14 mouse cellular contexts compared by ENCODE assay signal in genomic region chr3:107433614-107434013, GRCm38 (mm10). TPM values are rescaled to one million over a fixed set of nuclear protein-coding genes. Genes with fewer than 3 reads are reported as not detected.
A peak's percentile ranks its signal among the peaks of the same experiment; 100 is the strongest.
DNase-seq lines count a peak whose midpoint lies in the region; ATAC-seq and TF ChIP-seq lines count a peak whose summit lies in the region.
"Had no signal": no experiment of that assay in that cellular context is flagged by ENCODE, and none has a peak within 500 bp of the region (broad histone marks: within the 10 kb centered on the region; RNA-seq: fewer than 3 reads in every experiment).

No protein-coding gene starts in this region.

- no peak overlapping the region for H3K9ac ChIP-seq in embryonic facial prominence, embryonic 15.5 days
- no peak overlapping the region for H3K9ac ChIP-seq in stomach, embryonic 14.5 days (replicated peaks; ENCODE audit: low read depth, low read length)
- no peak overlapping the region for H3K9ac ChIP-seq in forebrain, embryonic 16.5 days (replicated peaks; ENCODE audit: low read depth, low read length)
- H3K9ac ChIP-seq: liver, embryonic 15.5 days had no signal

- H3K36me3 ChIP-seq in embryonic facial prominence, embryonic 15.5 days, result no peaks in the 10 kb centered on the region
- H3K36me3 ChIP-seq in stomach, embryonic 14.5 days (ENCODE audit: control insufficient read depth, insufficient read depth, low read length), result no peaks in the 10 kb centered on the region
- H3K36me3 ChIP-seq in forebrain, embryonic 16.5 days (ENCODE audit: control insufficient read depth, insufficient read depth), result no peaks in the 10 kb centered on the region
- H3K36me3 ChIP-seq: liver, embryonic 15.5 days had no signal

- DNase-seq in gastrocnemius, postnatal 10 days, result peak; percentile 21
- no peak for DNase-seq in gastrocnemius, adult 8-10 months (ENCODE audit: low spot score in 2 of 2)
- DNase-seq in lung, postnatal 14 days, result peak; percentile 21
- DNase-seq in lung, adult 2 months, result no peak
- DNase-seq in kidney, postnatal 10 days, result no peak
- DNase-seq: gastrocnemius, postnatal 25 days; right cerebral cortex, postnatal 4 days had no signal

- TF ChIP-seq CTCF in lung, adult 2 months (IDR thresholded peaks at IDR 0.05; ENCODE audit: insufficient read depth, low read length), result no peak

- no peak overlapping the region for H3K4me3 ChIP-seq in lung, adult 2 months (replicated peaks; ENCODE audit: extremely low read depth, low read depth, low read length)
- no peak overlapping the region for H3K4me3 ChIP-seq in embryonic facial prominence, embryonic 15.5 days (replicated peaks)
- H3K4me3 ChIP-seq in stomach, embryonic 14.5 days (ENCODE audit: low read depth, low read length), result no peak overlapping the region
- no peak overlapping the region for H3K4me3 ChIP-seq in forebrain, embryonic 16.5 days (replicated peaks; ENCODE audit: low read length)
- H3K4me3 ChIP-seq: liver, embryonic 15.5 days had no signal

- H3K27me3 ChIP-seq in embryonic facial prominence, embryonic 15.5 days, result no peaks in the 10 kb centered on the region; the same call in 1 of the 2 replicates
- H3K27me3 ChIP-seq in stomach, embryonic 14.5 days (ENCODE audit: control insufficient read depth, insufficient read depth, low read length), result no peaks in the 10 kb centered on the region
- H3K27me3 ChIP-seq in forebrain, embryonic 16.5 days (replicated peaks; ENCODE audit: control insufficient read depth, insufficient read depth, low read length), result no peaks in the 10 kb centered on the region
- H3K27me3 ChIP-seq: liver, embryonic 15.5 days had no signal

- no peak for TF ChIP-seq POLR2A in lung, adult 2 months (IDR thresholded peaks at IDR 0.05; ENCODE audit: borderline replicate concordance, extremely low read depth, low read depth, low read length)

- peak; percentile 24; the same call in 1 of the 2 replicates for ATAC-seq in embryonic facial prominence, embryonic 15.5 days (ENCODE audit: insufficient number of reproducible peaks, low FRiP score, low TSS enrichment, low read depth)
- ATAC-seq in stomach, embryonic 14.5 days (ENCODE audit: insufficient number of reproducible peaks, insufficient read depth, low FRiP score, low read depth), result 0 out of 2 replicates have a peak, but pooled peaks have one; percentile 11
- ATAC-seq in forebrain, embryonic 16.5 days, result no peak
- ATAC-seq: midbrain, embryonic 16.5 days had no signal

- no peaks in the 10 kb centered on the region for H3K4me1 ChIP-seq in lung, adult 2 months (ENCODE audit: control insufficient read depth, insufficient read depth, low read length)
- peaks cover 15% of the 10 kb centered on the region for H3K4me1 ChIP-seq in embryonic facial prominence, embryonic 15.5 days
- H3K4me1 ChIP-seq in stomach, embryonic 14.5 days (ENCODE audit: control insufficient read depth, insufficient read depth, low read length), result 0 out of 2 replicates have a peak, but pooled peaks cover 4% of the 10 kb centered on the region
- peaks cover 21% of the 10 kb centered on the region for H3K4me1 ChIP-seq in forebrain, embryonic 16.5 days (replicated peaks; ENCODE audit: control insufficient read depth, insufficient read depth, low read length)
- H3K4me1 ChIP-seq: liver, embryonic 15.5 days had no signal

- WGBS in lung, adult 2 months, result 38% methylated on average over 9 of the region's 9 CpGs
- 49% methylated on average over 9 of the region's 9 CpGs for WGBS in embryonic facial prominence, embryonic 15.5 days
- 34% methylated on average over 9 of the region's 9 CpGs for WGBS in stomach, embryonic 14.5 days
- WGBS in forebrain, embryonic 16.5 days, result 65% methylated on average over 9 of the region's 9 CpGs

- no peaks in the 10 kb centered on the region for H3K9me3 ChIP-seq in embryonic facial prominence, embryonic 15.5 days (replicated peaks)
- H3K9me3 ChIP-seq in stomach, embryonic 14.5 days (ENCODE audit: control insufficient read depth, low read depth, low read length), result no peaks in the 10 kb centered on the region
- no peaks in the 10 kb centered on the region for H3K9me3 ChIP-seq in forebrain, embryonic 16.5 days (ENCODE audit: control insufficient read depth, low read length)
- H3K9me3 ChIP-seq: liver, embryonic 15.5 days had no signal

- no peak overlapping the region for H3K4me2 ChIP-seq in embryonic facial prominence, embryonic 15.5 days (replicated peaks)
- no peak overlapping the region for H3K4me2 ChIP-seq in stomach, embryonic 14.5 days (replicated peaks; ENCODE audit: low read depth, low read length)
- no peak overlapping the region for H3K4me2 ChIP-seq in forebrain, embryonic 16.5 days (ENCODE audit: low read length)
- H3K4me2 ChIP-seq: liver, embryonic 15.5 days had no signal

- H3K27ac ChIP-seq in embryonic facial prominence, embryonic 15.5 days (replicated peaks), result no peak overlapping the region
- H3K27ac ChIP-seq in stomach, embryonic 14.5 days (ENCODE audit: low read length), result no peak overlapping the region
- no peak overlapping the region for H3K27ac ChIP-seq in forebrain, embryonic 16.5 days (ENCODE audit: low read length)
- H3K27ac ChIP-seq: liver, embryonic 15.5 days had no signal

RNA-seq across cellular contexts. Expression of gene Kcnc4, which starts 25.7 kb away (rescaled TPM):
- 10 to 100 TPM; 53.2 to 59.6 TPM for total RNA-seq in gastrocnemius, postnatal 10 days (2021)
- total RNA-seq in gastrocnemius, adult 8-10 months (2022), result 10 to 100 TPM; 42.7 to 61.6 (median 50.2) TPM
- 0.50 and 1.1 TPM in 2 replicates for polyA plus RNA-seq in lung, adult 2 months (2012; rRNA removed)
- 0.53 and 0.76 TPM in 2 replicates for polyA plus RNA-seq in embryonic facial prominence, embryonic 15.5 days (2015; fragmentation: Nextera tagmentation; extraction: Ambion mirVana)
- polyA plus RNA-seq in stomach, embryonic 14.5 days (2014; fragmentation: Nextera tagmentation; extraction: Ambion mirVana), result 0.11 TPM in 1 of 2 replicates, not detected in the other
- polyA plus RNA-seq in forebrain, embryonic 16.5 days (2015; fragmentation: Nextera tagmentation; extraction: Ambion mirVana), result 1.7 and 2.3 TPM in 2 replicates
- total RNA-seq: common myeloid progenitor, adult 5-6 weeks had no signal
- polyA plus RNA-seq: C2C12; liver, embryonic 15.5 days had no signal

Comparison
In these comparisons a context has a peak if more than half of its experiments do, and no peak if none do; other contexts are left out.
1. DNase-seq: peak in gastrocnemius, postnatal 10 days (single experiment) and lung, postnatal 14 days (single experiment); none in gastrocnemius, adult 8-10 months (0 of 2), lung, adult 2 months (single experiment) and kidney, postnatal 10 days (single experiment).